Mouse (Mus musculus): ENCODE results near the gene Pid1.
"Not testable (repeated sequence)": the region's sequence is repeated elsewhere in the genome, so short reads cannot be mapped to it uniquely, and the experiment has no call there.

DNA sequence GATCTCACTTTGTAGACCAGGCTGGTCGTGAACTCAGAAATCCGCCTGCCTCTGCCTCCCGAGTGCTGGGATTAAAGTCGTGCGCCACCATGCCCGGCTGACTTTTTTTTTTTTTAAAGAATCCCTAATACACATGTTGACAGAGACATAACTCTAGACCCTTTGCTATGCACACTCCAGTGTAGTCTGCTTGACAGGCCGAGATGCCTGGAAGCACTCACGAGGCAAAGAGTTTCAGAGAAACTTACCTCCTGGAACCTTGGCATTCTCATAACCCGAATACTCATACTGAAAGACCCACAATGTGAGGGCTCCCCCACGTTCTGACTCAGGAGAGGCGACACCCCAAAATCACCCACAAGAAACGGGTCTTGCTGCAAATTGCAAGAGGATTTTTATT is 32.1 kb downstream of the Pid1 start:
- not testable (repeated sequence) for TF ChIP-seq POLR2A (IDR thresholded peaks at IDR 0.05; ENCODE audit: borderline replicate concordance, extremely low read depth, low read depth, low read length); CTCF (IDR thresholded peaks at IDR 0.05; ENCODE audit: insufficient read depth, low read length)

Data from lung, adult 2 months (tissue).